Mouse (Mus musculus) kidney, adult 2 months (tissue): ENCODE results near the gene Fbrsl1. TPM values are rescaled to one million over a fixed set of nuclear protein-coding genes. Genes with fewer than 3 reads are reported as not detected.

Experiments
- DNase-seq: peaks from one replicate; pipeline ENCODE4 v3.0.0; 2021
- H3K27ac ChIP-seq: fragments of 200-500 bp; 2 replicates; pipeline ENCODE4 v1.5.1; 2012; ENCODE audit warnings: low read depth, low read length, control low read depth, inconsistent platforms; ENCODE audit not compliant: insufficient read depth
- H3K27me3 ChIP-seq: fragments of 200-500 bp; replicated peaks from 2 replicates; pipeline ENCODE4 v1.6.1; 2012; ENCODE audit warnings: mild to moderate bottlenecking, moderate library complexity, low read length, inconsistent platforms; ENCODE audit not compliant: control insufficient read depth, insufficient read depth
- H3K36me3 ChIP-seq: fragments of 200-500 bp; 2 replicates; pipeline ENCODE4 v1.6.1; 2012; ENCODE audit warnings: mild to moderate bottlenecking, moderate library complexity, low read length, inconsistent platforms; ENCODE audit not compliant: control insufficient read depth, insufficient read depth
- H3K4me1 ChIP-seq: fragments of 200-500 bp; 2 replicates; pipeline ENCODE4 v1.6.1; 2011; ENCODE audit warnings: low read length; ENCODE audit not compliant: control insufficient read depth, insufficient read depth
- H3K4me3 ChIP-seq: fragments of 200-500 bp; 2 replicates; pipeline ENCODE4 v1.5.1; 2011; ENCODE audit warnings: mild to moderate bottlenecking, low read depth, low read length, control low read depth; ENCODE audit not compliant: insufficient read depth
- CTCF ChIP-seq: fragments of 200-500 bp; conservative IDR thresholded peaks from 2 replicates; pipeline ENCODE4 v1.5.1; 2011; ENCODE audit warnings: low read depth, mild to moderate bottlenecking, control low read depth, low read length, moderate library complexity, mixed read lengths; ENCODE audit not compliant: insufficient read depth, insufficient read length
- POLR2A ChIP-seq: fragments of 200-500 bp; IDR thresholded peaks from one replicate; pipeline ENCODE4 v1.6.1; 2011; ENCODE audit warnings: low read depth, low read length, control low read depth
- WGBS: fragments of 180-500 bp; shearing (Covaris S2); methylation state at CpG from one replicate; pipeline ENCODE4 v1.1.7; 2018; 5-methylcytosine and 5-hydroxymethylcytosine counted together
- polyA plus RNA-seq: library from polyadenylated mRNA; depleted of rRNA; stranded (reverse); fragments of >200 nt; gene quantifications from 2 replicates; pipeline ENCODE4 v1.2.3, GENCODE M21; 2012

The Fbrsl1 gene
- polyA plus RNA-seq, 1 experiment, result 38.2 TPM

DNA sequence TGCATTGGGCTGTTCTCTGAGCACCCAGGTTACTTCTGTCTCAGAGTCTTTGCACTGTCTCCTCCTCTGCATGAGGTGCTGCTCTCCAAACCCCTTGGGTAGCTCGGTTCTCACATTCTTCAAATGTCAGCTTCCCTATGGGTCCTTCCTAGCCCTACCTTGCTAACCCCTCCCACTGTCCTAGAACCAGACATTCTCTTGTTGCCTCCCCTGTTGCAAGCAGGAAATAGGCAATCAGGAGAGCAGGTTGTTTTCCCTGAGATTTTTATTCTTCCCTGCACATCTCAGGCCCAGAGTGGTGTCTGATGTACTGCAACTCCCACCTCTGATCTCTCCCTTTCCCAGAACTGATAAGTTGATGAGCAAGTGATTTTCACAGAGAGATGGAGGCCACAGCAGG is 39.6 kb upstream of the Fbrsl1 start:
- H3K36me3 ChIP-seq, result no peaks in the 10 kb centered on the region
- H3K27ac ChIP-seq, result no peak overlapping the region
- DNase-seq, result no peak
- WGBS, result 34% methylated on average over 1 of the region's 1 CpGs
- TF ChIP-seq POLR2A (no peak), CTCF (no peak)
- no peaks in the 10 kb centered on the region for H3K4me1 ChIP-seq
- no peak overlapping the region for H3K4me3 ChIP-seq
- H3K27me3 ChIP-seq, result no peaks in the 10 kb centered on the region

GRCm38 (mm10) chr5:110486674-110487334 is 38.5 kb upstream of the Fbrsl1 start:
- no peaks in the 10 kb centered on the region for H3K36me3 ChIP-seq
- DNase-seq, result no peak
- no peaks in the 10 kb centered on the region for H3K27me3 ChIP-seq
- no peak for TF ChIP-seq CTCF
- no peak for TF ChIP-seq POLR2A
- H3K4me1 ChIP-seq, result no peaks in the 10 kb centered on the region
- H3K4me3 ChIP-seq, result no peak overlapping the region
- H3K27ac ChIP-seq, result no peak overlapping the region
- WGBS, result 39% methylated on average over 5 of the region's 5 CpGs

GRCm38 (mm10) chr5:110484711-110485110 is 36.4 kb upstream of the Fbrsl1 start:
- Histone ChIP-seq H3K4me3 (no peak overlapping the region), H3K27ac (no peak overlapping the region), H3K36me3 (no peaks in the 10 kb centered on the region), H3K4me1 (no peaks in the 10 kb centered on the region), H3K27me3 (no peaks in the 10 kb centered on the region)
- 77% methylated on average over 3 of the region's 3 CpGs for WGBS
- DNase-seq, result no peak
- TF ChIP-seq POLR2A (no peak), CTCF (no peak)

GRCm38 (mm10) chr5:110479228-110479627 is 30.9 kb upstream of the Fbrsl1 start:
- DNase-seq, result no peak
- TF ChIP-seq POLR2A (no peak), CTCF (no peak)
- WGBS, result 53% methylated on average over 8 of the region's 8 CpGs
- no peaks in the 10 kb centered on the region for H3K4me1 ChIP-seq
- H3K27ac ChIP-seq, result no peak overlapping the region
- no peaks in the 10 kb centered on the region for H3K27me3 ChIP-seq
- H3K4me3 ChIP-seq, result no peak overlapping the region
- H3K36me3 ChIP-seq, result no peaks in the 10 kb centered on the region

GRCm38 (mm10) chr5:110474156-110474555 is 25.9 kb upstream of the Fbrsl1 start:
- H3K4me1 ChIP-seq, result peaks cover 6% of the 10 kb centered on the region; the same call in 1 of the 2 replicates
- no peak for DNase-seq
- 88% methylated on average over 11 of the region's 11 CpGs for WGBS
- no peaks in the 10 kb centered on the region for H3K27me3 ChIP-seq
- no peak overlapping the region for H3K4me3 ChIP-seq
- TF ChIP-seq POLR2A (no peak), CTCF (no peak)
- no peak overlapping the region for H3K27ac ChIP-seq
- no peaks in the 10 kb centered on the region for H3K36me3 ChIP-seq

- no peaks in the 10 kb centered on the region for H3K36me3 ChIP-seq
- H3K4me3 ChIP-seq, result no peak overlapping the region
- DNase-seq, result no peak
- WGBS, result 50% methylated on average over 1 of the region's 1 CpGs
- no peak overlapping the region for H3K27ac ChIP-seq
- peaks cover 6% of the 10 kb centered on the region; the same call in 1 of the 2 replicates for H3K4me1 ChIP-seq
- H3K27me3 ChIP-seq, result no peaks in the 10 kb centered on the region
- no peak for TF ChIP-seq CTCF
- TF ChIP-seq POLR2A, result no peak
Measured at GRCm38 (mm10) chr5:110472834-110473233, 24.5 kb upstream of the Fbrsl1 start.

GRCm38 (mm10) chr5:110471981-110472476 is 23.7 kb upstream of the Fbrsl1 start:
- H3K27me3 ChIP-seq, result no peaks in the 10 kb centered on the region
- peak; percentile 84 for DNase-seq
- WGBS, result 20% methylated on average over 5 of the region's 5 CpGs
- H3K4me1 ChIP-seq, result peaks cover 6% of the 10 kb centered on the region; the same call in 1 of the 2 replicates
- H3K4me3 ChIP-seq, result no peak overlapping the region
- TF ChIP-seq POLR2A (no peak), CTCF (no peak)
- H3K36me3 ChIP-seq, result no peaks in the 10 kb centered on the region
- 0 out of 2 replicates have a peak overlapping the region, but pooled peaks have one; percentile 35 for H3K27ac ChIP-seq
